Mouse (Mus musculus): Measurements from ENCODE around the gene Rrad.

Rrad gene

DNA sequence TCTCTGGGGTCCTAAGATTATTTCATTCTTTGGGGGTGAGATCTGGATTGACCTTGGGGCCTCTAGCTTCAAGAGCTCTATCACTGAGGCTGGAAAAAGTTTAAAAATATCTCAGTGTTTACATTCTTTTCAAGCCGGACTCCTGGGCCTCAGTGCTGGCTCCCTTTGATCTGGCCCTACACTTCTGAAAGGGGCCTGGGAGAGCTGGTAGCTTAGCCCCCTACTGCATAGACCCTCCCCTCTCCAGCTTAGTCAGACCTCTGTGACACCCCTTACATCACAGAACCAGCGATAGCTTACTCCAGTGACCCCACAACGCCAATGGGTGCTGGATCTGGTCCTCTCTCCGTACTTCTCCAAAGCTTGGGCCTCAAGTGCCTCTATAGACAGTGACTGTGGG lies 19.5 kb downstream of the Rrad start:
- peak in 1 of 2 experiments; percentile 52 for DNase-seq

- no peak for DNase-seq
These were observed 20.9 kb downstream of the Rrad start for GRCm38 (mm10) chr8:104610185-104610766.

GRCm38 (mm10) chr8:104609222-104609621 lies 21.9 kb downstream of the Rrad start:
- no peak for DNase-seq

- no peak for DNase-seq
These were observed 23.2 kb downstream of the Rrad start for GRCm38 (mm10) chr8:104607944-104608343.

DNA sequence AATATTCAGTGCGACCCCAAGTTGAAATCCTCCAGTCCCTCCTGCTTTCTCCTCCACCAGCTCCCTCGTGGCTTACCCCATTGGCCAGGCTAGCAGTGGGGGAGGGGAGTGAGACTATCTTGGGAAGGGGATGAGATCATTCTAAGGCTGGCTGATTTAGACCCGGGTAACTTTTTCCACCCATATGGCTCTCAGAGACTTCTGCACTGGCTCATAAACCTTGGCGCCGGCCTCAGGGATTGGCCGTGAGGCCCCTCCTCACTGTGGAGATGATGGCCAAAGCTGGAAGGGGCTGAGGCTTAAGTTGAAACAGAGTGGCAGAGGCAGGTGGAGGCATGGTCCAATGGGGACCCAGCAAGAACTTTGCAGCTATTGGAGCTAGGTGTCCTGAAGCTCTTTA lies 24.8 kb downstream of the Rrad start:
- DNase-seq = peak; percentile 51 to 60

DNA sequence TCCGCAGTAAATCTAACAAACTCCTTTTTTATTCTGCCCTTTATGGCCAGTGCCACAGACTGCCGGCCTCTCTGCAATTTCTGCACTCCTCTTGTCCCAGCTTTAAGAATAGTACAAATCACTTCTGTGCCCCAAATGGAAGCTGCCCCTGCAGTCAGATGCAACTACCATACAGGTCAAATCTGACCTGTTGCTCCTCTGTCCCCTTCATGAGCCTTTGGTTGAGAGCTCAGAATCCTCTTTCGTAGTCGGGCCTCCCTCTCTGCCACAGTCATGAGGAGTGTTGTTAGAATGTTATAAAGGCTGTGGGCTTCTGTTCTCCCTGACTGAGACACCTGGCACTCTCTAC lies 27.9 kb downstream of the Rrad start:
- DNase-seq = no peak

- peak; percentile 89 for DNase-seq
These were observed 28.5 kb downstream of the Rrad start for GRCm38 (mm10) chr8:104602468-104603244.

DNA sequence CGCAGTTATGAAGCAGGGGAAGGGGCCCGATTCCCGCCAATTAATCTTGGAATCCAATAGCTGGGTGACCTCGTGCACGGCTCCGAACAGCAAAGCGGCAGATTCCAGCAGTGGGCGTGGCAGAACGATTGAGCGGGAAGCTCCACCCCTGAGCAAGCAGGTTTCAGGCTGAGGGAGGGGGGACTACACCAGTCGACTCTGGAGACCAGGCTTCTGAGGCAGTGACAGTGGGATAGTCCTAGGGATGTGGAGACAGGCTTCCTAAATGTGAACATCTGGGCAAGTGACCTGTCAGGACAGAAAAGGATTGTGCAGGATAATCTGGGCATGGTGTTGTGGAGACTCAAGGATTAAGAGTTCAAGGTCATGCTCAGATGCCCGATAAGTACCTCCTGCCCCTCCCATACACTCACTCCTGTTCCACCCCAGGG lies 29.2 kb downstream of the Rrad start:
- DNase-seq = no peak

GRCm38 (mm10) chr8:104601386-104601785 lies 29.7 kb downstream of the Rrad start:
- DNase-seq = no peak

DNA sequence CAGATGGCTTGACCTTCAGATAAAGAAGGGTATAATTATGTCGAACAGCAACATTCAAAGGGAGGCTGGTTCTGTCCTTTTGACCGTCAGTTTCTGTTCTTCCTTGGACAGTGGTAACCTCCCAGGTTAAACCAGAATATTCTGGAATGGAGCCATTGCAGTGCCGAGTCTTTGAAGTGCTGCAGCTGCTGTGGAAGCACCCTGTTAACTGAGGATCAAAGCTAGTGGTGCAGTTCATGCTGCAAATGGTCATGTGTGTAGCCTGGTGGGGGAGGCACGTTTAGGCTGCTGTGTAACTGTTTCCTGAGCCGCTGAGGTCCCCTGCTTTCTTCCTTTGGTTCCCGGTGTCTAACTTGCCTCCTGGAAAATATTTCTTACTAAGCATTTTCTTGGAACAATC lies 32.6 kb downstream of the Rrad start:
- no peak for DNase-seq

GRCm38 (mm10) chr8:104597656-104598055 lies 33.5 kb downstream of the Rrad start:
- DNase-seq = no peak

- DNase-seq = no peak
These were observed 35.2 kb downstream of the Rrad start for GRCm38 (mm10) chr8:104595773-104596536.

DNA sequence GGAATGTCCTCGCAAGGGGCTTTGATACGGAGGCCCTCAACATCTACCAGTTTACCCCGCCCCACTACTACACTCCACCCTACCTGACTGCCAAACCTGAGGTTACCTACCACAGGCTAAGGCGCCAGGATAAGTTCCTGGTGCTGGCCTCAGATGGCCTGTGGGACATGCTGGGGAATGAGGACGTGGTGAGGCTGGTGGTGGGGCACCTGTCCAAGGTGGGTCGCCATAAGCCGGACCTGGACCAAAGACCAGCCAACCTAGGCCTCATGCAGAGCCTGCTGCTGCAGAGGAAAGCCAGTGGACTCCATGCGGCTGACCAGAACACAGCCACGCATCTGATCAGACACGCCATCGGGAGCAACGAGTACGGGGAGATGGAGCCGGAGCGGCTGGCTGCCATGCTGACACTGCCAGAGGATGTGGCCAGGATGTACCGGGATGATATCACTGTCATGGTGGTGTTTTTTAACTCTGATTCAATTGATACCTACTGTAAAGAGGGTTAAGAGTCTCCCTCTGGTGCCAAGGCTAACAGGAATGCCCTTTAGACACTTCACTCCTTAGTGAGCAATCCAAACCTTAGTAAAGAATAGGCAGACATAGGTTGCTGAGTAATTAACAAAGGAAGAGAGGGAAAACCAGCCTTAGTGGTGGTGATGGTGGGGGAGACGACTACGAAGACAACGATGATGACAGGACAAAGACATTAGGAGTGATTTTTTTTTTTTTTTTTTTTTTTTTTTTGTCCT lies 36.3 kb downstream of the Rrad start:
- DNase-seq = no peak

DNA sequence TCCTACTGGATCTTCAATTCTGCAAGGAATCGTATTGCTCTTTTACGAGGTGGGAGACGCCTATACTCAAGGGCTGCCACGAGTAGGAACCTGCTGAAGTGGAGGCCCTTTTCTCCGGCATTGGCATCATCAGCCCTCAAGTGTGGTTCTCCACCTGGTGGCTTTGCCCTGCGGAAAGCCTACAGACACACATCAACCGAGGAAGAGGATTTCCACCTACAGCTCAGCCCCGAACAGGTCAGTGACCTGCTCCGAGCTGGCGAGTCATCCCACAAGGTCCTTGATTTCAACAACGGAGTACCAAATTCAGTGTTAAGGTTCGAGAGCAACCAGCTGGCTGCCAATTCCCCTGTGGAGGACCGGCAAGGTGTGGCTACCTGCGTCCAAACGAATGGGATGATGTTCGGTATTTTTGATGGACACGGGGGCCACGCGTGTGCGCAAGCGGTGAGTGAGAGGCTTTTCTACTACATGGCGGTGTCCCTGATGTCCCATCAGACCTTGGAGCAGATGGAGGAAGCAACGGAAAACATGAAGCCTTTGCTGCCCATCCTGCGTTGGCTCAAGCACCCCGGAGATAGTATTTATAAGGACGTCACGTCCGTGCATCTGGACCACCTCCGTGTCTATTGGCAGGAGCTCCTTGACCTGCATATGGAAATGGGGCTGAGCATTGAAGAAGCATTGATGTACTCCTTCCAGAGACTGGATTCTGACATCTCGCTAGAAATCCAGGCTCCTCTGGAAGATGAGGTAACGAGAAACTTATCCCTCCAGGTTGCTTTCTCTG lies 37.4 kb downstream of the Rrad start:
- DNase-seq = no peak

DNA sequence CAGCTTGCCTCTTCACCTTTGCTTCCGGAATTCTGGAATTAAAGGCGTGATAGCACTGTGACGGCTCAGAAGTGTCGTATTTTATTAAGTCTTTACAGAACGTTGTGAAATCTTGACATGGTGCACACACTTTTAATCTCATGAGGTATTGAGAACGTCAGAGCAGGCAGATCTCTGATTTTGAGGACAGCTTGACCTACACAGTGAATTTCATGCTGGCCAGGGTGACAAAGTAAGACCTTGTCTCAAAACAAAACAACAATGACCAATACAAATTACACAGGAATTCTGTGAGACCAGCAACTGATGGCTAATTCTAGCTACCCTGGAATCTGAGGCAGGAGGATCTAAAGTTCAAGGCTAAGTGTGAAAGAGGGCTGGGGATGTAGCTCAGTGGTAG lies 38.6 kb downstream of the Rrad start:
- DNase-seq = no peak

DNA sequence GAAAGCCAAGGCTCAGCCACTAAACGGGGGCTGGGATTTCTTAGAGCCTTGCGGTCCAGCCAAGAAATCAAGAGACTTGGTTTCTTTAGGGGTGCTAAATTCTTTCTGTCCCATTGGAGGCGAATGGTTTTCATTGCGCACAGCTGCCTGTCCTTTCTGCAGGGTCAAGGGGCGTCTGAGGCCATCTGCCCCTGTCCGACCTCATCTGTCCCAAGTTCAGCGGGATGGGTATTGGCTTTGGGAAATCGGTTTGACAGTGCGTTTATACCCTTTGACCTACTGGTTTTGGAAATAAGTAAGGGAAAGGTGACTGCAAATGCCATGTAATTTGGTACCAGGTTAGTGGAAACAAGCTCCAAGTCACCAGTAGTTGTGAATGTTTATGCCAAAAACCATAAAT lies 39.3 kb downstream of the Rrad start:
- no peak for DNase-seq

DNA sequence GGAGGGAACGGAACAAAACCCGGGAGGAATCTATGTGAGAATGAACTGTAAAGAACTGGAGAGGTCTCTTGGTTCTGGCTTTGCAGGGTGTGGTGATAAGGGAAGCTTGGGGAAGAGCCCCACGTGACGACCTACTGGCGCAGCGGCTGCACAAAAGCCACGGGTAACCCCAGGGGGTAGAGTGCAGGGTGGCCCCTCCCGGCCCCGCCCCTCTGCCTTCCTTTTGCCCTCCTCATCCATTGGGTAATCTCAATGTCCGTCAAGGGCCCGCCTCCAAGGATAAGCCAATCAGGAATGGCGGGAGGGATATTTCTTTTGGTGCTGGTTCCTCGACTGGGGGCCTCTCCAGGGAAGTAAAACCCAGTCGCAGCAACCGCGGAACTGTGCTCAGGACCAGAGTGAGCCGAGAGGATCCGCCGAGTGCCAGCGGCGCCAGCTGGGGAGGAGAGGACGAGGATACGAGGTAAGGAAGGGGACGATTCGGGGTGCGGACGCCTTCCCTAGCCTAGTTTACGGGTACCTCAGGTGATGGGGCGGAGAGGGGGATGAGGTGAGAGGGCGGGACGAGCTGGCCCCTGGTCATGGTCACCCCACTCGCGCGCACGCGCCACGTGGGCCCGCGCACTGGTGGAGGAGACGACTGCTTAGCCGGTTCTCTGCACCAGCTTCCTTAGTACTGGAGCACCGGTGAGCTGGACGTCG lies 39.8 kb downstream of the Rrad start, which contains the start of gene Pdp2:
Gene Pdp2 (plus strand): TSS at position 319 of the 702 bp plus-strand sequence.
- peak; percentile 91 to 92 for DNase-seq

DNA sequence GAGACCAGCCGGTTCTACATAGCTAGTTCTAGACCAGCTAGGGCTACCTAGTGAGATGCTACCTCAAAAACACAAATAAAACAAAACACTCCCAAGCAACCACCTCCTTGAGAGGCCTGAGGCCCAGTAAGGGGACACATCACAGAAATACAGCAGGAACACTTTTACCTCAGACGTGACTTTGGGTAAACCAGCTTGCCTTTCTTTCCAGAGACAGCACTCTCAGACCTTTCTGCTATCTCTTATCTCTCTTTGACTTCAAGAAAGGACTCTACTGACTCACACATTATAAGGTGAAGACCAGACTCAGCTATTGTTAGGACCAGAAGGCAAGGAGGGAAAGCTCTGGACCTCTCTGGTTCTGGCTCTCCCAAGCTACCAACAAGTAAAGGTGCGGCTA lies 40.8 kb downstream of the Rrad start:
- DNase-seq = no peak

GRCm38 (mm10) chr8:104584522-104584921 lies 46.6 kb downstream of the Rrad start:
- no peak for DNase-seq
